ENCODE assay signal across 8 mouse cellular contexts in genomic region chr11:88613771-88614526, GRCm38 (mm10).
A peak's percentile ranks its signal among the peaks of the same experiment; 100 is the strongest.
DNase-seq lines count a peak whose midpoint lies in the region; ATAC-seq lines count a peak whose summit lies in the region.

No protein-coding gene starts in this region.

- H3K4me3 ChIP-seq in kidney, embryonic 16.5 days (ENCODE audit: low read length) = no peak overlapping the region

- peaks cover 66% of the 10 kb centered on the region for H3K4me1 ChIP-seq in kidney, embryonic 16.5 days (ENCODE audit: insufficient read depth, low read length)

- H3K4me2 ChIP-seq in kidney, embryonic 16.5 days (replicated peaks; ENCODE audit: low read depth, low read length) = no peak overlapping the region

- H3K36me3 ChIP-seq in kidney, embryonic 16.5 days (ENCODE audit: insufficient read depth, low read length) = no peaks in the 10 kb centered on the region; the same call in 1 of the 2 replicates

- no peaks in the 10 kb centered on the region for H3K27me3 ChIP-seq in kidney, embryonic 16.5 days (ENCODE audit: insufficient read depth, low read length)

- intact Hi-C loops in left cerebral cortex, postnatal 14 days (cut with DNase I) = no loop called here

- no peaks in the 10 kb centered on the region for H3K9me3 ChIP-seq in kidney, embryonic 16.5 days (ENCODE audit: low read length)

- no peak for DNase-seq in kidney, adult 18-20 months
- peak; percentile 46 for DNase-seq in heart, adult 8-10 months (ENCODE audit: low spot score)
- DNase-seq in kidney, postnatal 14 days = peak; percentile 47
- DNase-seq in thymus, adult 18-20 months = peak; percentile 58 to 73
- DNase-seq in ovary, postnatal 14 days (ENCODE audit: low spot score) = no peak
- DNase-seq in left cerebral cortex, postnatal 14 days (ENCODE audit: low spot score in 2 of 2) = no peak

- WGBS in kidney, embryonic 16.5 days = 35% methylated on average over 11 of the region's 11 CpGs

- peak overlapping the region; percentile 87 for H3K27ac ChIP-seq in kidney, embryonic 16.5 days (ENCODE audit: low read length)

- no peak for ATAC-seq in kidney, embryonic 16.5 days (ENCODE audit: low FRiP score, low TSS enrichment)
- peak; percentile 56 for ATAC-seq in megakaryocyte-erythroid progenitor cell, adult 5-6 weeks (replicated peaks; ENCODE audit: low FRiP score, low TSS enrichment, poor library complexity, severe bottlenecking)

- H3K9ac ChIP-seq in kidney, embryonic 16.5 days (replicated peaks; ENCODE audit: low read length) = peak overlapping the region; percentile 5; the same call in 1 of the 2 replicates

Comparison
In these comparisons a context has a peak if more than half of its experiments do, and no peak if none do; other contexts are left out.
1. DNase-seq: peak in heart, adult 8-10 months (single experiment), kidney, postnatal 14 days (single experiment) and thymus, adult 18-20 months (2 of 2); none in kidney, adult 18-20 months (single experiment), ovary, postnatal 14 days (single experiment) and left cerebral cortex, postnatal 14 days (0 of 2).